Mouse (Mus musculus) liver, adult (tissue): ENCODE measurements around the gene Incenp.

Experiments used
- GATA4 ChIP-seq: IDR thresholded peaks from 2 replicates; pipeline ENCODE4 v1.6.1; 2014; ENCODE audit warnings: mild to moderate bottlenecking, low read length; ENCODE audit not compliant: insufficient replicate concordance

Gene Incenp

DNA sequence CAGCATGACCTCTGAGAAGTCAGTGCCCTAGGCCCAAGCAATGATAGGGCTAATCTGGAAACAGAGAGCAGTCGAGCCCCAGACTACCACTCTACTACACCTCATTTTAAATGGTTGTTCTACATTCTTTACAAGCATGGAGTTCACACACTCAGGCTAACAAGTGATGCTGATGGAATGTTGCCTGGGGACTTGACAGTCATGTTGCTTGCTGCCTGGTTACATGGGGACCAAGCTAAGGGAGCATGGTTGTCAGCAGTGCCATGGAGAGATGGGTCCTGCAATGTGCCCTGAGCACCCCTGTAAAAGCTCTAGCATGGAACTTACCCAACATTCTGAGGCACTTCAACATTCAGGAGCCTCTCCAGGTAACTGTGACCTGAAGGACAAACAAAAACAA, 13.0 kb downstream of the Incenp start:
- TF ChIP-seq GATA4 = no peak

DNA sequence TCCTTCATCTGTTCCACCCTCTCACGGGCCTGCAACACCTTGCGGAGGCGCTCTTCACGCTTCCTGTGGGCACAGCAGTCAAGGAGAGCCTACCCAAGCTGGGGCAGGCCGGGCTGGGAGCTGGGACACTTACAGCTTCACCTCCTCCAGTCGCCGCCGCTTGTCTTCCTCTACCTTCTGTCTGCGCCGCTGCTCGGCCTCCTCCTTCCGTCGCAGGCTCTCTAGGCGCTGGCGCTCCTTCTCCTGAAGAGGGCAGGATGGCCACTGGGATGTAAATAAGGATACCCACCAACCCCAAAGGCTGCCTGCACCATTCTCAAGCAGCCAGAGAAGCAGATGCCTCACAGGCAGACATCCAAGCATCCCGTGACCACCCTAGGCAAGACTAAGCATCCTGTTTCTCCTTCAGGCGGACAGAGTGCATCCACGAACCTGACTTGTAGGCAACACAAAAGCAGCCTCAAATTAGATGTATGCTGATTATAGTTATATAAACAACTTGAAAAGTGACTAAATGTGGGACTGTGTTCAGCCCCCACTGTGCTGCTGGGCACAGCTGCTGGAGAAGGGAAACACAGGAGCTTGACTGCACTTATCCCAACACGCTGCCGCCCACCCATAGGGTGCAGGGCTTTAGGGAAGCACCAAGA, 21.0 kb downstream of the Incenp start:
- TF ChIP-seq GATA4 = no peak

DNA sequence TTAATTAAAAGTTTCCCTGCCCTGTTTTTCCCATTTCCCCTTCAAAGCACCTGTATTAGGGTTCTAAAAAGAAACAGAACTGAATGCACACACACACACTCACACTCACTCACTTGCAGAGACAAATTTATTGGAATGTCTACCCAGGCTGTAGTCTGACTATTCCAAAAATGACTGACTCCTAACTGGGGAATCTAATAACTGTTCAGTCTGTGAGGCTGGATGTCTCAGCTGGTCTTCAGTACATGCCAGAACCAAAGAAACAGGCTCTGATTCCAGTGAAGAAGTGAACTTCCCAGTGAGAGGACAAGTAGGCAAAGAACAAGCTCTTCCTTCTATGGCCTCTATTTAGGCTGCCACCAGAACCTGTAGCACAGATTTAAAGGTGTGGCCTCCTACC, 33.9 kb downstream of the Incenp start:
- no peak for TF ChIP-seq GATA4

DNA sequence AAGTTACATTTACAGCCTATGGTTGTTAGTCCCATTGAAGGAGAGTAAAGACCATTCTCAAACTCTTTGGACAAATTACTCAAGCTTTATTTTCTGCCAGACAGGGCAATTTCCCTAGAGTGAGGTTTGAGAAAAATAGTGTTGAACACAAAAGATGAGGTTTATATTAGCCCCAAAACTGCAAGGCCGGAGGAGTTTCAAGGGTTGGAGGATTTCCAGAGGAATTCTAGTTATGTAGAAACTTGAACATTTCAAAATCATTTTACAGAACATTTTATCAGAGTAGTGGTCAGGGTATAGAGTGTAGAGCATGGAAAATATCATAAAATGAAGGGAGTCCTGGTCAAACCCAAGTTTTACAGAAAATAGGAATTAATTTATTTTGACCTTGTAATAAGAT, 34.5 kb downstream of the Incenp start:
- TF ChIP-seq GATA4 = no peak

DNA sequence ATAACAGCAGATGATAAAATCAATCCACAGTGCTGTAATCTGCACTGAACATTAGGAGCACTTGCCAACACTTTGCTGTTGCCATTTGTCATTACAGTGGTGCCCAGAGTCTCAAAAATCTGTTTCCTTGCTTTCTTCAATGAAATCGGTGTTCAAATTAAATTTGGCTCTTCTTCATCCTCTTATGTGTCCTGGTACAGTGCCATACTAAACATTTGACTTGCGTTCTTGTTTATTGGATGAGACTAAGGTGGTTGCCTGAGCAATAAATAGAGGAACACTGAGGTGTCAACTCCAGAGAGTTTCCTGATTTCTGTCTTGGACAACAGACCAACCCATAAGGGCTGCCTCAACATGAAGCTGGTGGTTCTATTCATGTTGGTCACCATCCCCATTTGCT, 52.1 kb downstream of the Incenp start, which contains the start of gene Scgb2a2:
Gene Scgb2a2, plus strand, starts transcription at position 301 of the 400 bp plus-strand sequence.
- no peak for TF ChIP-seq GATA4

DNA sequence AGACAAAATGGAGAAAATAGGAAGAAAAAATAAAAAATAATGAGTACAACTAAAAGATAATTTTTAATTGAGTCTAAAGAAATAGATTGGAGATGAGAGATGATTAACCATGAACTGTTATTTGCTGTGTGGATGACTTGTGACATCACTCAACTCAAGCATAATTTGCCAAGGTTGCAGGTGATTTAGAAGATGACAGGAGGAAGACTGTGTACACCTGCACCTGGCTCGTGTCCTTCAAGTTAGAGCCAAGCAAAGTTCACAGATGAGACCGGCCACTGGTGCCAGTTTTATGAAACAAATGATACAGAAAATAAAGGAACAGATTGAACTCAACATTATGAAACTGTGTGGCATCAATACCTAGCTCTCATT, 62.0 kb downstream of the Incenp start:
- TF ChIP-seq GATA4 = no peak
